Mouse (Mus musculus) limb, embryonic 11.5 days (tissue): Measurements from ENCODE around the gene Gm9913. TPM values are rescaled to one million over a fixed set of nuclear protein-coding genes. Genes with fewer than 3 reads are reported as not detected.

ENCODE experiments used
- ATAC-seq: fragments of 200-750 bp; cut with Nextera tagmentation; 2 replicates; pipeline ENCODE4 v1.8.0; 2017; ENCODE audit warnings: low read depth; ENCODE audit not compliant: insufficient number of reproducible peaks, low FRiP score, low TSS enrichment
- DNase-seq: peaks from one replicate; pipeline ENCODE4 v3.0.0-alpha.2; 2015; ENCODE audit warnings: low spot score
- H3K27ac ChIP-seq: fragments of 300-500 bp; sonication (generic); replicated peaks from 2 replicates; pipeline ENCODE4 v1.5.1; 2014; ENCODE audit warnings: low read depth, mild to moderate bottlenecking, low read length
- H3K27me3 ChIP-seq: fragments of 300-500 bp; sonication (generic); 2 replicates; pipeline ENCODE4 v1.6.1; 2014; ENCODE audit warnings: mild to moderate bottlenecking, low read length, mixed read lengths; ENCODE audit not compliant: control insufficient read depth, insufficient read depth
- H3K36me3 ChIP-seq: fragments of 300-500 bp; sonication (generic); 2 replicates; pipeline ENCODE4 v1.6.1; 2014; ENCODE audit warnings: mild to moderate bottlenecking, low read length, moderate library complexity, mixed read lengths; ENCODE audit not compliant: control insufficient read depth, insufficient read depth
- H3K4me1 ChIP-seq: fragments of 300-500 bp; sonication (generic); 2 replicates; pipeline ENCODE4 v1.6.1; 2014; ENCODE audit warnings: low read length, mixed read lengths; ENCODE audit not compliant: control insufficient read depth, insufficient read depth
- H3K4me2 ChIP-seq: fragments of 300-500 bp; sonication (generic); 2 replicates; pipeline ENCODE4 v1.6.1; 2014; ENCODE audit warnings: low read depth, mild to moderate bottlenecking, moderate library complexity; ENCODE audit not compliant: severe bottlenecking
- H3K4me3 ChIP-seq: fragments of 300-500 bp; sonication (generic); 2 replicates; pipeline ENCODE4 v1.5.1; 2014; ENCODE audit warnings: low read depth, low read length
- H3K9ac ChIP-seq: fragments of 300-500 bp; sonication (generic); 2 replicates; pipeline ENCODE4 v1.6.1; 2014; ENCODE audit warnings: mild to moderate bottlenecking, low read length
- H3K9me3 ChIP-seq: fragments of 300-500 bp; sonication (generic); 2 replicates; pipeline ENCODE4 v1.6.1; 2016; ENCODE audit warnings: low read length; ENCODE audit not compliant: control insufficient read depth
- WGBS: fragments of 180-500 bp; shearing (Covaris S2); extraction: QIAGEN DNeasy Blood & Tissue Kit; methylation state at CpG from one replicate; pipeline ENCODE4 v1.1.7; 2014; 5-methylcytosine and 5-hydroxymethylcytosine counted together
- polyA plus RNA-seq: library from polyadenylated mRNA; unstranded; fragments of >200 nt; fragmentation: Nextera tagmentation; extraction: Ambion mirVana; gene quantifications from 2 replicates; pipeline ENCODE4 v1.2.1, GENCODE M21; 2014

The Gm9913 gene
- 0.15 and 0.18 TPM in 2 replicates for polyA plus RNA-seq

DNA sequence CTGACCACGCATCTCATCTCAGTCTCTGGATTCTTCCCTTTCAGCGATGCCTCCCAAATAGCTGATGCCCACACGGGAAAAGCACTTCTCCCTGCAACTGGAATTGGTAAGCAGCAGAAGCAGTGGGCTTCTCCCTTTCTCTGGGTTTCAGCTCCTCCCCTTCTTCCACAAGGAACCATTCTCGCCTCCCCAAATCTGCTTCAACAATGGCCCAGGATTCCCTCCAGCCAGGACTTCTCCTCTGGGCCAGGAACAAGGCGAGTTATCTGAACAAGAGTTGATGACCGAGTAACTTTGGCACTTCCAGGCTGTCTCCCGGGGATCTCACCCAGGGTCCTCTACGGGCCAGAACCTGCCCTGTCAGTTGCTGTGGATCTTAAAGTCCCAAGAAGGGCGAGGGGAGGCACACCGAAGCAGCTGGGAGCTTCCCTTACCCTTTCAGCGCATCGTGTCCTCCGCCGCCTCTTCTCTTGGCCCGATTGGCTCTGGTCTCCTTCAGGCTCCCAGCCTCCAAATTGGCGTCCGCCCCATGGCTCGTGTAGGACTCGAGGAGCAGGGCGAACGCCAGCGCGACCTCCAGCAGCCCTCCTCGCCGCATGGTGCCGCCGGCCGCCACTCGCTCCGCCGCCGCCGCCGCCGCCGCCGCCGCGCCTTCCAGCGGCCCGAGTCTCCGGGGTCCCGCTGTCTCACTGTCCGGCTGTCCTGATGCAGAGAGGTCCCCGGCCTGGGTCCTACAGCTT lies at the start of gene Gm9913:
TSS of gene Gm9913 (plus strand) at position 84 of the 740 bp plus-strand sequence.
- Histone ChIP-seq H3K27ac (peak within 1 kb of the TSS; percentile 21; the same call in 1 of the 2 replicates), H3K4me3 (peak within 1 kb of the TSS; percentile 62), H3K9ac (peak within 1 kb of the TSS; percentile 77), H3K4me1 (peaks cover 6% of the 10 kb centered on the region; the same call in 1 of the 2 replicates), H3K4me2 (peak within 1 kb of the TSS; percentile 97), H3K27me3 (peaks cover 13% of the 10 kb centered on the region), H3K9me3 (no peaks in the 10 kb centered on the region), H3K36me3 (no peaks in the 10 kb centered on the region)
- under 1% methylated on average over 35 of the region's 45 CpGs for WGBS
- DNase-seq (no peak), ATAC-seq (no peak; the same call in 1 of the 2 replicates)

DNA sequence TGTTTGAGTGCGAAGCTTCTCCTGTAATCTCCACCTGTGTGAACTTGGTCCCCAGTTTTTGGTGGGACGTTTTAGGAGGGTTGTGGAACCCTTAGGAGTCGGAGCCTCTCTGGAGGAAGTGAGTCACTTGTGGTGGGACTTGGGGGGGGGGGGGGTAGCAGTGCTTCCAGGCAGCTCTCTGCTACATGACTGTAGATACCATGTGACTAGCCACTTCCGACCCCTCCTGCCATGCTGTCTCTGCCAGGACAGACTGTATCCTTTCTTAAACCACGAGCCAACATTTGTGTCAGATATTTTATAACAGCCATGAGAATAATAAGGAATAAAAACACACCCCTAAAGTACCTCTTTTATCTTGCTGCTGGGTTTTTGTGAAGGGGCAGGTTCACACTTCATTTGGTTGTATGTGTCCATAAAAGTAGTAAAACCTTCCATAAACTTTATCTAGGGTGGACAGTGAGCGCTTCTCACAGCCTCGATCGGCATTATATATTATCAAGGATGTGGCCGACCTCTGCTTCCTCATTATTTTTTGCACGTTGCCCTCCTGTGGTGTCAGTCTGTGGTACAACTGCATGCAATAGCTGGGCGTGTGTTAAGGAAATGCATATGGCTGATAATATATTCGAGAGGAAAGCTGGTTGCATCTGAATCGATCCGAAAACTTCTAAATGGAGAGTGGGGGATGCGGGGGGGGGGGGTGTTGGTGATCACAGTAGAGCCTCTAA lies 48.7 kb upstream of the Gm9913 start:
- H3K4me1 ChIP-seq, result no peaks in the 10 kb centered on the region
- no peak overlapping the region for H3K27ac ChIP-seq
- no peak overlapping the region for H3K4me3 ChIP-seq
- no peak for DNase-seq
- whole genome bisulfite sequencing, result 86% methylated on average over 15 of the region's 15 CpGs
- no peak overlapping the region for H3K9ac ChIP-seq
- no peaks in the 10 kb centered on the region for H3K27me3 ChIP-seq
- no peaks in the 10 kb centered on the region for H3K9me3 ChIP-seq
- H3K4me2 ChIP-seq, result no peak overlapping the region
- no peak for ATAC-seq
- H3K36me3 ChIP-seq, result no peaks in the 10 kb centered on the region

DNA sequence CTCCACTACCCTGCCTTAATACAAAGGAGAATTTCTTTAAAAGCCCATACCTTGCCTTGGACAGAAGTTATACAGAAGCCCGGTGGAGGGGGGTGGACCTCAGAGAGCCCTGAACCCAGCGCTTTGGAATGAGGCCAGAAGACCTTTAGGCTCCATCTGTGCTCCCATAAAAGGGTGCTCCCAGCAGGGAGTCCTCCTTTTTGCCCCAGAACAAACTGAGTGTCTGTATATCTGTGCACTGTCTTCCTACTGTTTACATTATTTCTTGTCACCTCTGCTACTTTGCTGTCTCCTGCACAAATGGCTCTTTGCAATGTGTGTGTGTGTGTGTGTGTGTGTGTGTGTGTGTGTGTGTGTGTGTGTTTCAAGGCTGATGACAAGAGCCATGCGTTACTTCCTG lies 45.8 kb upstream of the Gm9913 start:
- no peak for DNase-seq
- H3K4me2 ChIP-seq, result no peak overlapping the region
- H3K4me3 ChIP-seq, result no peak overlapping the region
- H3K4me1 ChIP-seq, result no peaks in the 10 kb centered on the region
- H3K27me3 ChIP-seq, result no peaks in the 10 kb centered on the region
- no peak for ATAC-seq
- H3K27ac ChIP-seq, result no peak overlapping the region
- H3K9ac ChIP-seq, result no peak overlapping the region
- no peaks in the 10 kb centered on the region for H3K9me3 ChIP-seq
- WGBS, result 77% methylated on average over 3 of the region's 3 CpGs
- no peaks in the 10 kb centered on the region for H3K36me3 ChIP-seq

DNA sequence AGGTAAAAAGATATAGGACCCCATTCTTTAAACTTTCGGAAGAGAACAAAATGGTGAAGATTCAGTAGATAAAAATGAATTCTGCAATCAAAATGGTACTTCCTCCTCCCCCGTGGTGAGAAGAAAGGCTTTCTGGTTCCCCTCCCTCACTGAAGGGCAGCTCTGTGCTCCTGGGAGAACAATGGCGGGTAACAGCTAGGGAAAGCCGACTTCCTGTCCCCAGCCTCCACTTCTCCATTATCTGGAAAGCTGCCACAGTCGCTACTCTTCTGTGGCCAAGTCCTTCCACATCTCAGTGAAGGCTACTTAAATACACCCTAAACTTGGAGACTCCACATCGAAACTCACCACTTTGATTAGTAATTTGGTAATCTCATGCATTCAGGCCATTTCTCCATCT lies 40.9 kb upstream of the Gm9913 start:
- 90% methylated on average over 6 of the region's 6 CpGs for WGBS
- Histone ChIP-seq H3K9me3 (no peaks in the 10 kb centered on the region), H3K9ac (no peak overlapping the region), H3K27ac (no peak overlapping the region), H3K4me3 (no peak overlapping the region), H3K27me3 (no peaks in the 10 kb centered on the region), H3K36me3 (no peaks in the 10 kb centered on the region; the same call in 1 of the 2 replicates), H3K4me2 (no peak overlapping the region), H3K4me1 (no peaks in the 10 kb centered on the region)
- no peak for ATAC-seq
- DNase-seq, result no peak

DNA sequence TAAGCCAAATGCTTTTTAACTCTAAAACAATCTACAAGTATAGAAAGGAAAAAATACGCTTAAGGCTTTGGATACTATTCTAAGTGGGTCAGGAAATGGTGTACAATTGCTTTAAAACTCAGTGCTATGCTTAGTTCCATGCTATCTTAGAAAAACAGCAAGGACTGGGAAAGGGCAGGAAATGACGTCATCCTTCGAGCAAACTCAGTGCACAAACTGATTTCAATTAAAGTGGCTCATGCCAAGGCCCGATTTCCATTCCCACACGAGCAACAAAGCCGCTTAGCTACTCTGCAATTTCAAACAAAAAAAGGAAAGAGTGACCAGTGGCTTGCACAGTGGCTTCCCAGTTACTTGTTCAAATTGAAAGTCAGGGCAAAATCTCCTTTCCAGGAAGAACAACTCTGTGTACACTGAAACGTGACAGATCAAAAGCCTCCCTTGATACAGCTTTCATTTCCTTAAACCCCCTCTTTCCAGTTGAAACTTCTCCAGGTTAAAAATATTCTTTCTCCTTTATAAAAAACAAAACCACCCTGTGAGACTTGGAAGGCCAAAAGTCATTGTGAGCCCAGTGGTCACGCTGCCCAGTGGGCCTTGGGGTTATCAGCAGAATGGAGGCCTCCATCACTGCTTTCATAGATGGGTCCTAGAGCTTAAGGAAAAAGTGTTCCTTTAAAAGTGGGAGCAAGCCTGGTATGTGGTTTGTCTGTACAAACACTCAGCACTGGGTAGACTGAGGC lies 34.2 kb upstream of the Gm9913 start:
- Histone ChIP-seq H3K4me1 (peaks cover 5% of the 10 kb centered on the region; the same call in 1 of the 2 replicates), H3K9ac (no peak overlapping the region), H3K36me3 (no peaks in the 10 kb centered on the region; the same call in 1 of the 2 replicates), H3K27me3 (no peaks in the 10 kb centered on the region), H3K9me3 (no peaks in the 10 kb centered on the region), H3K4me2 (no peak overlapping the region), H3K4me3 (no peak overlapping the region), H3K27ac (no peak overlapping the region)
- 64% methylated on average over 8 of the region's 8 CpGs for WGBS
- DNase-seq (peak; percentile 27), ATAC-seq (no peak)

DNA sequence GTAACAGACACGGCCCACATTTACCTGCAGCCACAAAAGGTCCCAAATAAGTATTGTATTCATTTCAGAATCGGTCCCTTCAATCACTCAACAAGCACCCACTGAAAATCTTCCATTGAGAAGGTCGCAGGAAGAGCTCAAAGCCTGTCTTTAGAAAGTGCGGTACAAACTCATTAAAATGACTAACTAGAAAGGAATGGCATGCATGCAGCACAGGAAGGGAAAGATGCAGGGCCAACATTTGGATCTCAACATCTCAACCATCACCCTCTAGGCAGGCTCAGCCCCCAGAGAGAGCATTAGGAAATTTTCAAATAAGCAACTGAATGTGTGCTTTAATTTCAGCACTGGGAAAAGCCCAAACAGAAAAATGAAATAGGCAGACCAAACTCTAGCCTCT lies 33.2 kb upstream of the Gm9913 start:
- WGBS, result 88% methylated on average over 4 of the region's 4 CpGs
- Histone ChIP-seq H3K27me3 (no peaks in the 10 kb centered on the region), H3K9ac (no peak overlapping the region), H3K36me3 (no peaks in the 10 kb centered on the region; the same call in 1 of the 2 replicates), H3K9me3 (no peaks in the 10 kb centered on the region), H3K4me3 (no peak overlapping the region), H3K4me1 (peaks cover 5% of the 10 kb centered on the region; the same call in 1 of the 2 replicates), H3K4me2 (no peak overlapping the region), H3K27ac (no peak overlapping the region)
- DNase-seq (no peak), ATAC-seq (no peak)

DNA sequence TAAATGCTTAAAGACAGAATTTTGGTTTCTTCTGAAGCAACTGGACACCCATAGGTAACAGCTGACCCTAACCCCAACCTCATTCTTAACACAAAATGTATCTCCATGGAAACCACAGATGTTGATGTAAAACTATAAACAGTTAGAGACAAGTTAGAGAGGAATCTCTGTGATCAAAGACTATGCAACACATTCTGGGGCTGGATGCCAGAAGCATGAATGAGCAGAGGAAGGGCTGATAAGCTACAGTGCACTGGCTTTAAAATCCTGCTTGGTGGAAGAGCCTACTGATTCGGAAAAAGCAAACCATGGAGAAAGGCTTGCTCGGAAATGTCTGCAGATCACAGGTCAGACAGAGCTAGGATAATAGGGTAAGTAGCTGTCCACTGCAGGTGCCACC lies 31.7 kb upstream of the Gm9913 start:
- 86% methylated on average over 2 of the region's 2 CpGs for WGBS

DNA sequence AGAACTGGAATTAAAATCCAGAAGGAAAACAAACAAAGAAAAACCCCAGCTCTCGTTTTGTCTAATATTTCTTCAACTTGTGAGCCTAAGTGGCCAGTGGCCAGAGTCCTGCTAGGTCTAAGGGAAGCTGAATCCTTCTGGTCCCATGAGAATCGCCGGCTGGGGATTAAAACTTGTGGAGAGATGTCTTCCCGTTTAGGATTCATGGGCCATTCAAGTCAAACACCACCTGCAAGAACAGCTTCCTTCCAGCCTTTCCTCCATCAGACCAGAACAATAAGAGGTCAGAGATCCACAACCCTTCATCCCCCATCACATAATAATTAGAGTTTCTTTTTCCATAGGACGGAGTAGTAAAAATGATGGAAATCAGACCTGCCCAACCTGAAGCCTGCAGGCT lies 30.2 kb upstream of the Gm9913 start:
- H3K4me3 ChIP-seq, result no peak overlapping the region
- H3K27me3 ChIP-seq, result no peaks in the 10 kb centered on the region
- no peak overlapping the region for H3K27ac ChIP-seq
- H3K4me2 ChIP-seq, result no peak overlapping the region
- no peaks in the 10 kb centered on the region for H3K36me3 ChIP-seq
- peaks cover 5% of the 10 kb centered on the region; the same call in 1 of the 2 replicates for H3K4me1 ChIP-seq
- DNase-seq (no peak), ATAC-seq (no peak)
- no peaks in the 10 kb centered on the region for H3K9me3 ChIP-seq
- WGBS, result 87% methylated on average over 5 of the region's 5 CpGs
- H3K9ac ChIP-seq, result no peak overlapping the region

More for the DNA sequence above, 31.7 kb upstream of the Gm9913 start:
- H3K9me3 ChIP-seq, result no peaks in the 10 kb centered on the region
- no peak overlapping the region for H3K9ac ChIP-seq
- peaks cover 5% of the 10 kb centered on the region; the same call in 1 of the 2 replicates for H3K4me1 ChIP-seq
- no peaks in the 10 kb centered on the region for H3K27me3 ChIP-seq
- H3K27ac ChIP-seq, result no peak overlapping the region
- H3K4me2 ChIP-seq, result no peak overlapping the region
- H3K36me3 ChIP-seq, result no peaks in the 10 kb centered on the region
- DNase-seq (no peak), ATAC-seq (no peak)
- H3K4me3 ChIP-seq, result no peak overlapping the region
